Mouse (Mus musculus) liver, adult 2 months (tissue): ENCODE measurements at regions not wholly inside any gene's neighbourhood (a gene's known extent, or its start where the extent isn't known, plus 50 kb on each side); places are given as distances from the start of the nearest gene placed in this dataset.

ENCODE experiments used
- CTCF ChIP-seq: fragments of 200-500 bp; IDR thresholded peaks from 2 replicates; pipeline ENCODE4 v1.5.1; 2011; ENCODE audit warnings: low read depth, low read length, control low read depth
- POLR2A ChIP-seq: fragments of 200-500 bp; IDR thresholded peaks from 2 replicates; pipeline ENCODE4 v1.6.1; 2011; ENCODE audit warnings: low read length, control low read depth; ENCODE audit not compliant: insufficient read depth; ENCODE audit errors: extremely low read depth

DNA sequence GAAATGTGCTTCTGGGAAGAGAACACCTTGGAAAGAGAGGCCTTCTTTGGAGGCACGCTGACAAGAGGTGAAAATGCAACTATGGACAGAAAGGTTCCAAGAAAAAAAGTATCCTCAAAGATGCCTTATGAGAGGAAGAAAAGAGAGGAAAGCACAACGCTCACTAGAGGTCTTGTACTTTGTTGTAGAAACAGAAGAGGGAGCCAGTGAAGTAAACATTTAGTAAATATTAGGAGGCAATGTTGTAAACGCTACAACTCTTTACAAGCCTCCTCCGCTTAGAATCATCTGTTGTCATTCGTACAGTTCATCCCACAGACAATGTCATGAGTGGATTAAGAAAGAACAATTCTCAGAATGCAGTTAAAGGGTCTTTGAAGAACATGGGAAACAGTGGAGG is 77.4 kb downstream of the Tfpi2 start:
- TF ChIP-seq POLR2A (no peak), CTCF (no peak)
